Mouse (Mus musculus): ENCODE results near the gene Ppfia4. TPM values are rescaled to one million over a fixed set of nuclear protein-coding genes. Genes with fewer than 3 reads are reported as not detected.

The Ppfia4 gene
- polyA plus RNA-seq, 1 experiment from 2014 or later, result 2.0 TPM

- Histone ChIP-seq H3K27me3 (ENCODE audit: control insufficient read depth, insufficient read depth, low read depth, low read length) (no peaks in the 10 kb centered on the region), H3K4me1 (ENCODE audit: control insufficient read depth, low read depth, low read length) (no peaks in the 10 kb centered on the region), H3K4me2 (ENCODE audit: low read depth, low read length) (no peak overlapping the region), H3K27ac (ENCODE audit: low read length) (no peak overlapping the region), H3K4me3 (ENCODE audit: low read depth, low read length) (no peak overlapping the region), H3K9ac (ENCODE audit: low read depth, low read length) (no peak overlapping the region), H3K9me3 (replicated peaks; ENCODE audit: control insufficient read depth, low read length) (no peaks in the 10 kb centered on the region), H3K36me3 (ENCODE audit: control insufficient read depth, insufficient read depth) (no peaks in the 10 kb centered on the region)
- WGBS (ENCODE audit: insufficient replicate concordance), result 67% methylated on average over 9 of the region's 9 CpGs
- ATAC-seq (ENCODE audit: low read depth), result no peak
Observed at GRCm38 (mm10) chr1:134316361-134316760, 16.4 kb downstream of the Ppfia4 start.

DNA sequence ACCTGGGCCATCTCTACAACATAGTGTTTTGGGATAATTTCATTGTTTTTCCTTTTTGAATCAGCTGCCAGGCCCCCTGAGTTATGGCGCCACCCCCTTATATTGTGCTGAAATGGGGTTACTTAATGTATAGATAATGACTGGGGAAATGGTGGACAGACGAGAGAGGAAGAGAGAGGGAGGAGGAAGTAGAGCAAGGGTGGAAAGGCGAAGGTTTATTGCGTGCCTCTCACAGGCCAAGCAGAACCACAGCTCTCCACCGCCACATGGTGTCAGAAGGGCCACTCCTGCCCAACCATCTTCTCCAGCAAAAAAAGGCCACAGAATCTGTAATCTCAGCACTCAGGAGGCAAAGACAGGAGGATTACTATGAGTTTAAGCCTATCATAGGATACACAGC, 17.5 kb downstream of the Ppfia4 start:
- no peak overlapping the region for H3K4me3 ChIP-seq (ENCODE audit: low read depth, low read length)
- no peaks in the 10 kb centered on the region for H3K9me3 ChIP-seq (replicated peaks; ENCODE audit: control insufficient read depth, low read length)
- no peak overlapping the region for H3K4me2 ChIP-seq (ENCODE audit: low read depth, low read length)
- no peak overlapping the region for H3K27ac ChIP-seq (ENCODE audit: low read length)
- WGBS (ENCODE audit: insufficient replicate concordance), result 47% methylated on average over 5 of the region's 5 CpGs
- no peaks in the 10 kb centered on the region for H3K4me1 ChIP-seq (ENCODE audit: control insufficient read depth, low read depth, low read length)
- H3K36me3 ChIP-seq (ENCODE audit: control insufficient read depth, insufficient read depth), result no peaks in the 10 kb centered on the region
- ATAC-seq (ENCODE audit: low read depth), result no peak
- no peaks in the 10 kb centered on the region for H3K27me3 ChIP-seq (ENCODE audit: control insufficient read depth, insufficient read depth, low read depth, low read length)
- H3K9ac ChIP-seq (ENCODE audit: low read depth, low read length), result no peak overlapping the region

- H3K4me2 ChIP-seq (ENCODE audit: low read depth, low read length), result no peak overlapping the region
- H3K9ac ChIP-seq (ENCODE audit: low read depth, low read length), result no peak overlapping the region
- H3K27me3 ChIP-seq (ENCODE audit: control insufficient read depth, insufficient read depth, low read depth, low read length), result no peaks in the 10 kb centered on the region
- no peaks in the 10 kb centered on the region for H3K9me3 ChIP-seq (replicated peaks; ENCODE audit: control insufficient read depth, low read length)
- no peak for ATAC-seq (ENCODE audit: low read depth)
- WGBS (ENCODE audit: insufficient replicate concordance), result 64% methylated on average over 7 of the region's 7 CpGs
- H3K27ac ChIP-seq (ENCODE audit: low read length), result no peak overlapping the region
- no peaks in the 10 kb centered on the region for H3K4me1 ChIP-seq (ENCODE audit: control insufficient read depth, low read depth, low read length)
- no peak overlapping the region for H3K4me3 ChIP-seq (ENCODE audit: low read depth, low read length)
- no peaks in the 10 kb centered on the region for H3K36me3 ChIP-seq (ENCODE audit: control insufficient read depth, insufficient read depth)
Observed at GRCm38 (mm10) chr1:134311760-134312159, 21.0 kb downstream of the Ppfia4 start.

- Histone ChIP-seq H3K27ac (ENCODE audit: low read length) (no peak overlapping the region), H3K4me1 (ENCODE audit: control insufficient read depth, low read depth, low read length) (no peaks in the 10 kb centered on the region), H3K4me2 (ENCODE audit: low read depth, low read length) (no peak overlapping the region), H3K27me3 (ENCODE audit: control insufficient read depth, insufficient read depth, low read depth, low read length) (no peaks in the 10 kb centered on the region), H3K4me3 (ENCODE audit: low read depth, low read length) (no peak overlapping the region), H3K9ac (ENCODE audit: low read depth, low read length) (no peak overlapping the region), H3K36me3 (ENCODE audit: control insufficient read depth, insufficient read depth) (no peaks in the 10 kb centered on the region), H3K9me3 (replicated peaks; ENCODE audit: control insufficient read depth, low read length) (no peaks in the 10 kb centered on the region)
- 80% methylated on average over 3 of the region's 3 CpGs for WGBS (ENCODE audit: insufficient replicate concordance)
- no peak for ATAC-seq (ENCODE audit: low read depth)
Observed at GRCm38 (mm10) chr1:134310729-134311128, 22.0 kb downstream of the Ppfia4 start.

GRCm38 (mm10) chr1:134310291-134310690, 22.4 kb downstream of the Ppfia4 start:
- Histone ChIP-seq H3K27me3 (ENCODE audit: control insufficient read depth, insufficient read depth, low read depth, low read length) (no peaks in the 10 kb centered on the region), H3K27ac (ENCODE audit: low read length) (no peak overlapping the region), H3K36me3 (ENCODE audit: control insufficient read depth, insufficient read depth) (no peaks in the 10 kb centered on the region), H3K4me1 (ENCODE audit: control insufficient read depth, low read depth, low read length) (no peaks in the 10 kb centered on the region), H3K9ac (ENCODE audit: low read depth, low read length) (no peak overlapping the region), H3K4me2 (ENCODE audit: low read depth, low read length) (no peak overlapping the region), H3K4me3 (ENCODE audit: low read depth, low read length) (no peak overlapping the region), H3K9me3 (replicated peaks; ENCODE audit: control insufficient read depth, low read length) (no peaks in the 10 kb centered on the region)
- no peak for ATAC-seq (ENCODE audit: low read depth)
- 59% methylated on average over 2 of the region's 2 CpGs for WGBS (ENCODE audit: insufficient replicate concordance)

DNA sequence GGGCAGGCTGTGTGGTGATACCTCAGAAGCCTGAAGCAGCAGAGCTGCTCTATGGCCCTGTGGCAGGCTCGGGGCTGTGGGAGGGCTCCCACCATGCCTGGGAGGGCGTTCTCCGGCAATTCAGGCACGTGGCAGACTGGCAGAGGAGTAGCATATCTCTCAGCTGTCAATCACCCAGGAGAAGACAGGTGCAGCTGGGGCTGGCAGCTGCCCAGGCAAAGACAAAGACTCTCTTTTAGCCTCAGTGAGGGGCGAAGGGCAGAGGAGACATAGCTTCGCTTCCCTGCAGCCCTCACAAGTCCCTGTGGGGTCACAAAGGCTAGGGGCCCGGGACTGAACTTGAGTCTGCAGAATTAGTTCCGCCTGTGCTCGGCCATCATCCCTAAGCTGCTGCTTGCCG, 25.3 kb downstream of the Ppfia4 start:
- Histone ChIP-seq H3K4me3 (ENCODE audit: low read depth, low read length) (no peak overlapping the region), H3K9ac (ENCODE audit: low read depth, low read length) (no peak overlapping the region), H3K9me3 (replicated peaks; ENCODE audit: control insufficient read depth, low read length) (no peaks in the 10 kb centered on the region), H3K36me3 (ENCODE audit: control insufficient read depth, insufficient read depth) (no peaks in the 10 kb centered on the region), H3K27ac (ENCODE audit: low read length) (no peak overlapping the region), H3K4me1 (ENCODE audit: control insufficient read depth, low read depth, low read length) (peaks cover under 1% of the 10 kb centered on the region; the same call in 1 of the 2 replicates), H3K27me3 (ENCODE audit: control insufficient read depth, insufficient read depth, low read depth, low read length) (no peaks in the 10 kb centered on the region), H3K4me2 (ENCODE audit: low read depth, low read length) (no peak overlapping the region)
- ATAC-seq (ENCODE audit: low read depth), result 0 out of 2 replicates have a peak, but pooled peaks have one; percentile 21
- WGBS (ENCODE audit: insufficient replicate concordance), result 50% methylated on average over 10 of the region's 10 CpGs

DNA sequence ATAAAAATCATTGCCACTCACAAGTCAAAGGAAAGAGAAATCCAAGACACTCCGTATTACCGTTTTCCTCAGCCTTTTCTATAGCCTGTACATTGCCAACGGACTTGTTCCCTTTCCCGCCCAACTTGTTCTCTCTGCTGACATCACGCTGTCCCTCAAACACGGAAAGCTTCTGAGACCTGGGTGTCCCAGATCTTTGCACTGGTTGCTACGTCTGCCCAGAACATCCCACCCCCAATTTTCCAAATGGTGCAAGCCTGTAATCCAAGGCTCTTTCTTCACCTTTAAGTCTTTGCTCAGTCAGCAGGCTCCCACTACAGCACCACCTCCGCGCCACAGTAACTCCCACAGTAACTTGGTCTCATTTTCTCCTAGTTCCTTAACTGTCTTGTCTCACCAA, 27.8 kb downstream of the Ppfia4 start:
- ATAC-seq (ENCODE audit: low read depth), result no peak
- Histone ChIP-seq H3K36me3 (ENCODE audit: control insufficient read depth, insufficient read depth) (no peaks in the 10 kb centered on the region), H3K4me1 (ENCODE audit: control insufficient read depth, low read depth, low read length) (peaks cover 3% of the 10 kb centered on the region; the same call in 1 of the 2 replicates), H3K27me3 (ENCODE audit: control insufficient read depth, insufficient read depth, low read depth, low read length) (peaks cover 2% of the 10 kb centered on the region; the same call in 1 of the 2 replicates), H3K9me3 (replicated peaks; ENCODE audit: control insufficient read depth, low read length) (no peaks in the 10 kb centered on the region), H3K4me2 (ENCODE audit: low read depth, low read length) (no peak overlapping the region), H3K9ac (ENCODE audit: low read depth, low read length) (no peak overlapping the region), H3K4me3 (ENCODE audit: low read depth, low read length) (no peak overlapping the region), H3K27ac (ENCODE audit: low read length) (no peak overlapping the region)
- 78% methylated on average over 9 of the region's 9 CpGs for WGBS (ENCODE audit: insufficient replicate concordance)

GRCm38 (mm10) chr1:134302568-134303238, 30.0 kb downstream of the Ppfia4 start:
- Histone ChIP-seq H3K36me3 (ENCODE audit: control insufficient read depth, insufficient read depth) (no peaks in the 10 kb centered on the region), H3K9ac (ENCODE audit: low read depth, low read length) (no peak overlapping the region), H3K4me2 (ENCODE audit: low read depth, low read length) (0 out of 2 replicates have a peak overlapping the region, but pooled peaks have one; percentile 10), H3K4me1 (ENCODE audit: control insufficient read depth, low read depth, low read length) (peaks cover 3% of the 10 kb centered on the region; the same call in 1 of the 2 replicates), H3K4me3 (ENCODE audit: low read depth, low read length) (no peak overlapping the region), H3K9me3 (replicated peaks; ENCODE audit: control insufficient read depth, low read length) (no peaks in the 10 kb centered on the region), H3K27ac (ENCODE audit: low read length) (peak overlapping the region; percentile 74), H3K27me3 (ENCODE audit: control insufficient read depth, insufficient read depth, low read depth, low read length) (peaks cover 24% of the 10 kb centered on the region)
- WGBS (ENCODE audit: insufficient replicate concordance), result 23% methylated on average over 8 of the region's 8 CpGs
- no peak for ATAC-seq (ENCODE audit: low read depth)

DNA sequence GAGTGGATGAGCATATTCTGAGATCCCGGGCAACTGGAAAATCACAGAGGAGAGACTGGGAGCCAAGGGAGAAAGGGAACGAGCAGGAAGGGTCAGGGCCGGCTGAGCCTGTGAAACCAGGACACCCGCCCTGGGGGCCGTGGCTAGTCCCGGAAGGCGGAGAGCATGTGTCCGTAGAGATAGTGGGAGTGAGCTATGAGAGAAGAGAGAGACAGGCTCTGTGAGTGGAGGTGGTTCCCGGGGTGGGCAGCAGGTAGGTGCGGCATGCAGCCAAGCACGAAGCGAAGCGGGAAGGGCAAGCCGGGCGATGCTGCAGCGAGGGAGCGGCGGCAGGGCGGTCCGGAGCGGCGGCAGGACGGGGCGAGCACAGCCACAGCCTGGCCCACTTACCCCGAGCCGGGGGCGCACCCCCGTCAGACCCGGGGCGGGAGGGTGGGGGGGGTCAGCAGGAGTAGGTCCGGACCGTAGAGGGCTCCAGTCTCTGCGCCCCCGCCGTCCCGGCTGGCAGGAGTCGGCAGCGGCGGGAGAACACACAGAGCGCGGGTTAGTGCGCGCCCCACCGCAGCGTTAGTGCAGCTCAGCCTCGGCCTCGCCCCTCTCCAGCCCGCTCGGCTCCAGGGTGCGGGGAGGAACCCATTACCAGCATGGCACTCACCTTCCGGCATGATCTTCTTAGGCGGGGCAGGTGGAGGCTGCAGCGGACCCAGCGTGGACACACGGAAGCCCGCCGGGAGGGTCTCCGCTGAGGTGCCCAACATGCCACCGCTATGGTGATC, 33.9 kb downstream of the Ppfia4 start:
- peak overlapping the region; percentile 70 for H3K4me2 ChIP-seq (ENCODE audit: low read depth, low read length)
- no peak overlapping the region for H3K27ac ChIP-seq (ENCODE audit: low read length)
- H3K9me3 ChIP-seq (replicated peaks; ENCODE audit: control insufficient read depth, low read length), result no peaks in the 10 kb centered on the region
- WGBS (ENCODE audit: insufficient replicate concordance), result 5% methylated on average over 57 of the region's 59 CpGs
- peak overlapping the region; percentile 29; the same call in 1 of the 2 replicates for H3K9ac ChIP-seq (ENCODE audit: low read depth, low read length)
- no peak for ATAC-seq (ENCODE audit: low read depth)
- peaks cover 28% of the 10 kb centered on the region for H3K27me3 ChIP-seq (ENCODE audit: control insufficient read depth, insufficient read depth, low read depth, low read length)
- H3K4me3 ChIP-seq (ENCODE audit: low read depth, low read length), result peak overlapping the region; percentile 50
- peaks cover 3% of the 10 kb centered on the region; the same call in 1 of the 2 replicates for H3K4me1 ChIP-seq (ENCODE audit: control insufficient read depth, low read depth, low read length)
- no peaks in the 10 kb centered on the region for H3K36me3 ChIP-seq (ENCODE audit: control insufficient read depth, insufficient read depth)

All from liver, embryonic 16.5 days (tissue).